Mouse (Mus musculus) bone marrow, adult 2 months (tissue): ENCODE results near the gene Tbcd. TPM values are rescaled to one million over a fixed set of nuclear protein-coding genes. Genes with fewer than 3 reads are reported as not detected.
A peak's percentile ranks its signal among the peaks of the same experiment; 100 is the strongest.

Experiments used
- H3K27ac ChIP-seq: fragments of 200-500 bp; 2 replicates; pipeline ENCODE4 v1.5.1; 2012; ENCODE audit warnings: low read depth, mild to moderate bottlenecking, control low read depth, inconsistent platforms, low read length; ENCODE audit not compliant: control insufficient read depth, poor library complexity, insufficient read depth
- H3K4me1 ChIP-seq: fragments of 200-500 bp; 2 replicates; pipeline ENCODE4 v1.6.1; 2011; ENCODE audit warnings: low read length; ENCODE audit not compliant: control insufficient read depth, insufficient read depth
- H3K4me3 ChIP-seq: fragments of 200-500 bp; replicated peaks from 2 replicates; pipeline ENCODE3; 2011; ENCODE audit warnings: mild to moderate bottlenecking, low read depth, low read length, control low read depth; ENCODE audit not compliant: control insufficient read depth
- CTCF ChIP-seq: fragments of 200-500 bp; IDR thresholded peaks from 2 replicates; pipeline ENCODE4 v1.5.1; 2011; ENCODE audit warnings: low read length, control low read depth; ENCODE audit not compliant: control insufficient read depth, insufficient read depth
- POLR2A ChIP-seq: fragments of 200-500 bp; IDR thresholded peaks from 2 replicates; pipeline ENCODE4 v1.6.1; 2011; ENCODE audit warnings: low read depth, mild to moderate bottlenecking, control low read depth, low read length, borderline replicate concordance; ENCODE audit not compliant: control insufficient read depth
- WGBS: fragments of 180-500 bp; shearing (Covaris S2); methylation state at CpG from one replicate; pipeline ENCODE4 v1.1.7; 2018; 5-methylcytosine and 5-hydroxymethylcytosine counted together
- polyA plus RNA-seq: library from polyadenylated mRNA; stranded (reverse); fragments of >200 nt; gene quantifications from 2 replicates; pipeline ENCODE4 v1.2.4, GENCODE M21; 2011; ENCODE audit warnings: low replicate concordance; ENCODE audit not compliant: missing spikeins, insufficient read depth, insufficient read length

Gene Tbcd
- polyA plus RNA-seq, 1 experiment: 25.2 TPM

DNA sequence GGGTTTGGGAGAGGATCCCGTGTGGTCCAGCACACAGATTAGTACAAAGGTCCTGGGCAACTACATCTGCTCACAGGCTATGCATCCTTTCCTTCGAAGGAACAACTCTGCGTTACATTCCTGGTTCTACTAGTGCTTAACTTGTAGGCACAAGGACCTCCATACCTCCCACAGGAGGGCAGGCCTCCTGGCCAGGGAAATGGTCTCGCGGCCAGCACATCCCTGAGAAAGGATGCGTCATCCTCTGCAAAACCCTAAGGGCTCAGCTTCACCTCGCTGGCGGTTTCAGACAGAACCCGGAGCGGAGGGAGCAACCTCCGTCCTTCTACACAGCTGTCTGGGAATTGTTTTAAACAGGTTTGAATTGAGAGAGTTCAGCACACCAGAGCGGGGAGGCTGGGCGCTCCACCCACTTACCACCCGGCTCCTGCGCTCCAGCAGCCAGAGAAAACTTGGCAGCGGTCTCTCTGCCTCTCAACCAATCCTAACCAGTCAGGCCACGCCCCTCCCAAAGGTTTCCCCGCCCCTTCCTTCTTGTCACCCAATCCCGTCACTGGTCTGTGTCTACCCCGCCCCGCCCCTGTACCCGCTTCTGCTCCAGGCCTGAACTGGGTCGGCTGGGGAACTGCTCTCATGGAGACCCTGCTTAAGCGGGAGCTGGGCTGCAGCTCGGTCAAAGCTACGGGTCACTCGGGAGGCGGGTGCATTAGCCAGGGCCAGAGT is 30.8 kb upstream of the Tbcd start, which contains the start of gene Fn3krp:
Gene Fn3krp (plus strand): TSS at position 572 of the 723 bp plus-strand sequence.
- WGBS: 2% methylated on average over 28 of the region's 28 CpGs
- Histone ChIP-seq H3K4me1 (no peaks in the 10 kb centered on the region; the same call in 1 of the 2 replicates), H3K4me3 (peak within 1 kb of the TSS; percentile 78), H3K27ac (peak within 1 kb of the TSS; percentile 76)
- TF ChIP-seq POLR2A: peak; percentile 71; the same call in 1 of the 2 replicates
- TF ChIP-seq CTCF: no peak

DNA sequence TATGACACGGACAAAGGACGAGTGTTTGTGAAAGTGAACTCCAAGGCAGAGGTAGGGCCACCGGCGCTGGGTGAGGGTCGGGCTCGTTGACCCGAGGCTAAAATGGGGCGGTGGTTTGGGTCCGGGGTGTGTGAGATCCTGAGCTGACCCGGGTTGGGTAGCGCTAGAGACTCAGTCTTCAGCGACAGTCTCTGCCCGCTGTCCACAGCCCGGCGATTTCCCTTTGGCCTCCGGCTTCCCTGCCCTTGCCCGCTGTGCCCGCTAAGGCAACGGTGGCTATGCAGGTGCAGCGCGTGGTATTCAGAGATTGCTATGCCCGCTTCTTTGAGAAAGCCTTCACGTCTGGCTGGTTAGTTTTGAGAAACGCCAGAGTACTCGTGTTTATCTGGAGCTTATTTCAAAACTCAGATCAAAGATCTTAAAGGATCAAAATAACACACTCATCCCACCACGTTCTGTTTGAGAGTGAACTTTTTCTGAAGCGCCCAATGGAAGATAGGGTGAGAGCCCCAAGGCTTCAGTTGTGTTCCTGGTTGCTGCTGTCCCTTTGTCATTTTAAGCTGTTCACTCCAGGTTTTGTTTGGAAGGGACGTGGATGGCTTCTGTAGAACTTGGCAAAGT is 30.1 kb upstream of the Tbcd start:
- Histone ChIP-seq H3K4me1 (no peaks in the 10 kb centered on the region; the same call in 1 of the 2 replicates), H3K27ac (peak overlapping the region; percentile 36), H3K4me3 (peak overlapping the region; percentile 78)
- WGBS: 1% methylated on average over 28 of the region's 28 CpGs
- no peak for TF ChIP-seq POLR2A
- TF ChIP-seq CTCF: no peak

DNA sequence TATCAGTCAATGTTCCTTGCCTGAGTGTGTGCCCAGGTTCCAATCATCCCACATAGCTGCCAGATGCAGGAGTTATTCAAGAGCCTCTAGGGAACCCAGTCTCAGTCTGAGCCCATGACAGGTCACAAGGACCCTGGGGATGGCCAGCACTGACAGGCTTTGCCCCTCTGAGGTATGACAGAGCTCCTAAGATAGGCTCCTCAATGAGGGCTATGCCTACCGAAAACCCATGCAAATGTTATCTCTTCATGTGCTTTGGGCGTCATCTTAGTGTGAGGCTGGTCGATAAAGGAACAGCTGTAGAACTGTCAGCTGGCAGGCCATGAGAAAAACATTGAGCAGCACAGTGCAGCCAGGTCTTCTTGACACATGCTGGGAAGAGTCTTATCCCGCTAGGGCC is 18.4 kb upstream of the Tbcd start:
- Histone ChIP-seq H3K4me3 (no peak overlapping the region), H3K27ac (peak overlapping the region; percentile 92), H3K4me1 (peaks cover 3% of the 10 kb centered on the region)
- WGBS: 66% methylated on average over 4 of the region's 4 CpGs
- TF ChIP-seq CTCF (no peak), POLR2A (no peak)

DNA sequence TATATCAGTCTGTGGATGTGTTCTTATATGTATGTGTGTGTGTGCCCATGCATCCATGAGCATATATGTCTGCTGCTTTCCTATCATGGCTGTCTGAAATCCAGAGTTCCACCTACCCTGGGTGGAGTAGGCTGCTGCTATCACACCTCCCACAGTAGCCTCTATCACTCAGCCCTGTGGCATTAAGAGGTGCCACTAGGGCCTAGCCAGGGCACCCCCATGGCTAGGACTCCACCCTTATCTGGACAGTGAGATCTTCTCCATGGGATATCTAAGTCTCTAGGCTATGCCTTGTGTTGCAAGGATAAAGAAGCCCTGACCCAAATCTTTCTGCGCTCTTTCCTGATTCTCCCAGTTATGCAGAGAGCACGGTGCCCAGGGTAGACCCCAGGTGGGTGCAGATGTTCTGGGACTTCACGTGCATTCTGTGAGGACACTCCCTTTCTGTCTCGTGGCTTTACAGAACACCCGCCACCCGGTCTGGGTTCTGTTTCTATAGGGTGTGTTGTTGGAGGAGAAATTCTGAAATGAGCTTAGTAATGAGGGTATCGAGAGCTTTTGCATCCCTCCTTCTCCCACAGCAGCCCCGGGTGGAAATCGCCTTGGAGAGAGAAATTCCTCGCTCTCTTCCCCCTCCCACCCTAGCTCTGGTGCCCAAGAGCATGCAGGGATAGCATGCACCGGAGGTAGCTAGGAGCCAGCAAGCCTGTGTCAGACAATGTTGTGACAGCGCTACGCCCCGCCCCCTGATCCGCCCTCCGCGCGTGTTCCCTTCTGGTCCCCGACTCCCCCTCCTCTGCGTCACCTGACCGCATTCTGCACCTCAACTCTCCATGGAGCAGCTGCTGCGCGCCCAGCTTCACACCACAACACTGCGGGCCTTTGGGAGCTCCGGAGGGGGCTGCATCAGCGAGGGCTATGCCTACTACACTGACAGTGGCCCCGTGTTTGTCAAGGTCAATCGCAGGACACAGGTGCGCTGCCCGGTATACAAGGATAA is 17.3 kb upstream of the Tbcd start, which contains the start of gene Fn3k:
Gene Fn3k (plus strand): TSS at position 758 of the 1,000 bp plus-strand sequence.
- peaks cover 3% of the 10 kb centered on the region for H3K4me1 ChIP-seq
- 5% methylated on average over 30 of the region's 30 CpGs for WGBS
- TF ChIP-seq POLR2A (peak; percentile 74; the same call in 1 of the 2 replicates), CTCF (no peak)
- peak within 1 kb of the TSS; percentile 92 for H3K27ac ChIP-seq
- H3K4me3 ChIP-seq: peak within 1 kb of the TSS; percentile 74

DNA sequence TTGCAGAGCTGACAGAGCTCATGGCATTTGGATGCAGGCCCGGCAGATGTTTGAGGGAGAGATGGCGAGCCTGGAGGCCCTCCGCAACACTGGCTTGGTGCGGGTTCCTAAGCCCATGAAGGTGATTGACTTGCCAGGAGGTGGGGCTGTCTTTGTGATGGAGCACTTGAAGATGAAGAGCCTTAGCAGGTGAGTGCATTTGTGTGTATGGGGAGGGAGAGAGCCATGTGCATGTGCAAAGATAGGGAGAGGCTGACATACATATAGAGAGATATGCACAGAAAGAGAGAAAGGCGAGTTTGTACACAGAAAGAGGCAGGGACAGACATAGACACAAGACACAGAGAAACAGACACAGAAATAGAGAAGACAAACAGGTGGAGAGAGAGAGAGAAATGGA is 14.5 kb upstream of the Tbcd start:
- peaks cover 2% of the 10 kb centered on the region for H3K4me1 ChIP-seq

DNA sequence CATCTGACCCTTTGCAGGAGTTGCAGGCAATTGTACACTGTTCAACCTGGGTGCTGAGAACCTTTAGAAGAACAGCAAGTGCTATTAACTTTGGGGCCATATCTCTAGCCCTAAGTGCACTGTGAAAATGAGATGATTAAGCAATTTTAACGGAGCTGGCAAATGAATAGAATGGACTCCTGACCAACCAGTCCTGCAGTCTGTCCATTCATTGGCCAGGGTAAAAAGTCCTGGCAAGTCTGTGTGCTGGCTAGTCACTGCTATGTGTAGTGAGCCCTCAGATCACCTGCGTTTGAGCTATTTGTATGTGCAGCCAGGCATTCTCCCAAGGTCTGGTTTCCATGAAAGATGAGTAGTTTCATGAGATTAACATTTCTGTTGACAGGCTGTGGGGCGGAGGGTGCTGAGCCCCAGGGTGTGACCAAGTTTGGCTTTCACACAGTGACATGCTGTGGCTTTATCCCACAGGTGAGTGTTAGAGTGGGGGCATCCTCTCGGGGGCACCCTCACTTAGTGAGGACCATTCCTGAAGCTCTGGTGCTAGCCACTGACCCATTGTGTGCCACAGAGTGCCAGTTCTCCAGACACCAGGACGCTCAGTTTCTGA is 12.0 kb upstream of the Tbcd start:
- Histone ChIP-seq H3K4me3 (no peak overlapping the region), H3K4me1 (peaks cover 2% of the 10 kb centered on the region), H3K27ac (no peak overlapping the region)
- WGBS: 67% methylated on average over 5 of the region's 5 CpGs
- no peak for TF ChIP-seq CTCF
- TF ChIP-seq POLR2A: no peak

More for the DNA sequence above, 14.5 kb upstream of the Tbcd start:
- TF ChIP-seq CTCF (no peak), POLR2A (no peak)
- WGBS: 73% methylated on average over 5 of the region's 5 CpGs
- Histone ChIP-seq H3K4me3 (peak overlapping the region; percentile 64), H3K27ac (peak overlapping the region; percentile 74)

DNA sequence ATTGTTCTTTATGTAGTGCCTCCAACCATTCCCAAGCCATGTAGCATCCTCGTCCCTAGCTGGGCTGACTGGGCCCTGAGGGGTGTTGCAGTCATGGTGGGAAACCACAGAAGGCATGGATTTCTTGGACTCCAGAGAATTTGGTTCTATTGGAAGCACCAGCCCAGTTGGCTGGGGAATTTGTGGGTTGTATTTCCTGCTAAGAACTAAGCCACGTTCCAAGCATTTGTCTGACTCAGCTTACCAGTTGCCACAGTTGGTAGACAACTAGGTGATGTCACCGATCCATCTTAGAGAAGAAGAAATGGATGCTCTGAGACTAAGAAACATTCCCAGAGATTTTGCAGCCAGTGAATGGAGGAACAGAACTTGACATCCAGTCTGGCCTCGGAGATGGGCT is 10.1 kb upstream of the Tbcd start:
- no peak overlapping the region for H3K4me3 ChIP-seq
- no peak overlapping the region for H3K27ac ChIP-seq
- H3K4me1 ChIP-seq: no peaks in the 10 kb centered on the region; the same call in 1 of the 2 replicates
- TF ChIP-seq POLR2A (no peak), CTCF (no peak)
- 86% methylated on average over 4 of the region's 4 CpGs for WGBS
